Mouse (Mus musculus) olfactory bulb, adult 2 months (tissue): Measurements from ENCODE around the gene Dhtkd1.

Source experiments
- CTCF ChIP-seq: fragments of 200-500 bp; IDR thresholded peaks from 2 replicates; pipeline ENCODE4 v1.5.1; 2012; ENCODE audit warnings: low read depth, mild to moderate bottlenecking, low read length, moderate library complexity; ENCODE audit not compliant: insufficient read depth
- POLR2A ChIP-seq: fragments of 200-500 bp; IDR thresholded peaks from 2 replicates; pipeline ENCODE4 v1.6.1; 2012; ENCODE audit warnings: mild to moderate bottlenecking, low read depth, low read length, moderate library complexity; ENCODE audit not compliant: insufficient read depth

GRCm38 (mm10) chr2:5867681-5868080 lies 74.9 kb downstream of the Dhtkd1 start:
- TF ChIP-seq CTCF (no peak), POLR2A (no peak)
